ENCODE assay signal across 17 mouse cellular contexts in the genomic region with DNA sequence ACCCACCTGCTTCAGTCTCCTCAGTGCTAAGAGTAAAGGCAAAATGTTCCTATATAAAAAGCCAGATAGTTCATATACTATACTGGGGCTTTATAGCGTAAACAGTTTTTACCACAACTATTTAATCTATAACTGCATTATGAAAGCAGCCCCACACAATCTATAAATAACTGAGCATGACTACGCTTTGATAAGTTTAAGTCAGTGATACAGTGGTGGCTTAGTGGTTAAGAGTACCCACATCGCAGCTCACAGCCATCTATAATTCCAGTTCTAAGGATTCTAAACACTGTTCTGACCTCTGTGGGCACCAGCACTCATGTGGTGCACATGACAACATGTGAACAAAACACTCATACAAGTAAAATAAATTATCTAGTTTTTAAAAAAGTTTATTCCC. TPM values are rescaled to one million over a fixed set of nuclear protein-coding genes. Genes with fewer than 3 reads are reported as not detected.
DNase-seq lines count a peak whose midpoint lies in the region; ATAC-seq and TF ChIP-seq lines count a peak whose summit lies in the region.
"Had no signal": no experiment of that assay in that cellular context is flagged by ENCODE, and none has a peak within 500 bp of the region (broad histone marks: within the 10 kb centered on the region; RNA-seq: fewer than 3 reads in every experiment).

No protein-coding gene starts in this region.

- no peak overlapping the region for H3K9ac ChIP-seq in liver, postnatal 0 days (replicated peaks)
- H3K9ac ChIP-seq in intestine, postnatal 0 days (ENCODE audit: low read depth, low read length): no peak overlapping the region
- no peak overlapping the region for H3K9ac ChIP-seq in kidney, embryonic 14.5 days (ENCODE audit: low read depth, low read length)
- H3K9ac ChIP-seq: embryonic facial prominence, embryonic 13.5 days; forebrain, embryonic 12.5 days; heart, embryonic 12.5 days; hindbrain, embryonic 15.5 days had no signal

- no peak for ATAC-seq in megakaryocyte, adult 5-6 weeks (ENCODE audit: poor library complexity, severe bottlenecking)
- ATAC-seq in liver, postnatal 0 days: peak; percentile 29; the same call in 1 of the 2 replicates
- ATAC-seq in intestine, postnatal 0 days: no peak
- ATAC-seq in kidney, embryonic 14.5 days (ENCODE audit: low FRiP score, low TSS enrichment): no peak
- ATAC-seq: forebrain, embryonic 16.5 days had no signal

- TF ChIP-seq CTCF in liver, postnatal 0 days (IDR thresholded peaks at IDR 0.05; ENCODE audit: low read depth): no peak
- no peak for TF ChIP-seq CTCF in intestine, postnatal 0 days (IDR thresholded peaks at IDR 0.05; ENCODE audit: low read depth)

- 60% methylated on average over 3 of the region's 3 CpGs for WGBS in liver, postnatal 0 days (ENCODE audit: insufficient replicate concordance)
- WGBS in intestine, postnatal 0 days: 96% methylated on average over 3 of the region's 3 CpGs
- WGBS in kidney, embryonic 14.5 days: 97% methylated on average over 3 of the region's 3 CpGs

- DNase-seq in c-Kit-positive CD71-positive TER-119-positive erythroid progenitor cells, embryonic 14.5 days (ENCODE audit: low spot score): peak; percentile 7
- DNase-seq in liver, postnatal 0 days: no peak
- DNase-seq: adrenal gland, postnatal 10 days; cerebellum, adult 11-12 months; cerebellum, adult 9-10 months; cerebellum, postnatal 25 days; gastrocnemius, postnatal 10 days had no signal

- peaks cover 39% of the 10 kb centered on the region for H3K4me1 ChIP-seq in megakaryocyte, embryonic 14.5 days
- no peaks in the 10 kb centered on the region for H3K4me1 ChIP-seq in liver, postnatal 0 days (ENCODE audit: insufficient read depth)
- no peaks in the 10 kb centered on the region for H3K4me1 ChIP-seq in intestine, postnatal 0 days (replicated peaks; ENCODE audit: control insufficient read depth, insufficient read depth, low read length)
- no peaks in the 10 kb centered on the region for H3K4me1 ChIP-seq in kidney, embryonic 14.5 days (ENCODE audit: control insufficient read depth, insufficient read depth, low read length)
- H3K4me1 ChIP-seq: embryonic facial prominence, embryonic 13.5 days; forebrain, embryonic 12.5 days; heart, embryonic 12.5 days; hindbrain, embryonic 10.5 days; hindbrain, embryonic 15.5 days had no signal

- peaks cover 56% of the 10 kb centered on the region for H3K36me3 ChIP-seq in megakaryocyte, embryonic 14.5 days (replicated peaks; ENCODE audit: low read length)
- peaks cover 17% of the 10 kb centered on the region for H3K36me3 ChIP-seq in liver, postnatal 0 days (replicated peaks; ENCODE audit: insufficient read depth, low read length)
- H3K36me3 ChIP-seq in intestine, postnatal 0 days (ENCODE audit: control insufficient read depth, insufficient read depth): peaks cover 18% of the 10 kb centered on the region
- peaks cover 31% of the 10 kb centered on the region for H3K36me3 ChIP-seq in kidney, embryonic 14.5 days (ENCODE audit: control insufficient read depth, insufficient read depth, low read length)

- peak overlapping the region; percentile 20 for H3K4me3 ChIP-seq in megakaryocyte, embryonic 14.5 days (replicated peaks)
- no peak overlapping the region for H3K4me3 ChIP-seq in liver, postnatal 0 days (ENCODE audit: low read depth, low read length)
- H3K4me3 ChIP-seq in intestine, postnatal 0 days (ENCODE audit: low read depth, low read length): no peak overlapping the region
- no peak overlapping the region for H3K4me3 ChIP-seq in kidney, embryonic 14.5 days (ENCODE audit: low read length)
- H3K4me3 ChIP-seq: embryonic facial prominence, embryonic 13.5 days; forebrain, embryonic 12.5 days; heart, embryonic 12.5 days; hindbrain, embryonic 10.5 days; hindbrain, embryonic 15.5 days had no signal

- peak; percentile 67 for TF ChIP-seq EP300 in liver, postnatal 0 days (IDR thresholded peaks at IDR 0.05; ENCODE audit: low read depth)

- no peaks in the 10 kb centered on the region for H3K27me3 ChIP-seq in megakaryocyte, embryonic 14.5 days (replicated peaks)
- no peaks in the 10 kb centered on the region for H3K27me3 ChIP-seq in liver, postnatal 0 days (ENCODE audit: insufficient read depth, low read length)
- no peaks in the 10 kb centered on the region for H3K27me3 ChIP-seq in intestine, postnatal 0 days (replicated peaks; ENCODE audit: control insufficient read depth, insufficient read depth, low read length)
- H3K27me3 ChIP-seq in kidney, embryonic 14.5 days (ENCODE audit: control insufficient read depth, insufficient read depth, low read length): no peaks in the 10 kb centered on the region
- H3K27me3 ChIP-seq: embryonic facial prominence, embryonic 13.5 days; forebrain, embryonic 12.5 days; heart, embryonic 12.5 days; hindbrain, embryonic 15.5 days had no signal

- H3K9me3 ChIP-seq in megakaryocyte, embryonic 14.5 days: no peaks in the 10 kb centered on the region
- H3K9me3 ChIP-seq in liver, postnatal 0 days (ENCODE audit: low read length): no peaks in the 10 kb centered on the region
- no peaks in the 10 kb centered on the region for H3K9me3 ChIP-seq in intestine, postnatal 0 days (ENCODE audit: control insufficient read depth)
- no peaks in the 10 kb centered on the region for H3K9me3 ChIP-seq in kidney, embryonic 14.5 days (ENCODE audit: control insufficient read depth, low read length)
- H3K9me3 ChIP-seq: embryonic facial prominence, embryonic 13.5 days; forebrain, embryonic 12.5 days; heart, embryonic 12.5 days; hindbrain, embryonic 10.5 days; hindbrain, embryonic 15.5 days had no signal

- H3K4me2 ChIP-seq in liver, postnatal 0 days (ENCODE audit: low read depth, low read length): no peak overlapping the region
- H3K4me2 ChIP-seq in intestine, postnatal 0 days (replicated peaks; ENCODE audit: low read depth): no peak overlapping the region
- H3K4me2 ChIP-seq in kidney, embryonic 14.5 days (replicated peaks; ENCODE audit: low read depth, low read length): no peak overlapping the region
- H3K4me2 ChIP-seq: embryonic facial prominence, embryonic 13.5 days; forebrain, embryonic 12.5 days; heart, embryonic 12.5 days; hindbrain, embryonic 15.5 days had no signal

- H3K27ac ChIP-seq in liver, postnatal 0 days (ENCODE audit: low read depth): no peak overlapping the region
- no peak overlapping the region for H3K27ac ChIP-seq in intestine, postnatal 0 days (ENCODE audit: low read depth, low read length)
- no peak overlapping the region for H3K27ac ChIP-seq in kidney, embryonic 14.5 days (ENCODE audit: low read depth, low read length)
- H3K27ac ChIP-seq: embryonic facial prominence, embryonic 13.5 days; forebrain, embryonic 12.5 days; hindbrain, embryonic 10.5 days; hindbrain, embryonic 15.5 days had no signal

RNA-seq across cellular contexts. Expression of a gene that starts 14.7 kb away (rescaled TPM):
- 12.7 and 14.7 TPM in 2 replicates for polyA plus RNA-seq in megakaryocyte, embryonic 14.5 days (2012; ENCODE audit: insufficient read depth, low replicate concordance)
- 42.2 and 55.9 TPM in 2 replicates for total RNA-seq in megakaryocyte, adult 5-6 weeks (2015)
- 117 and 119 TPM in 2 replicates for total RNA-seq in megakaryocyte, adult 5-6 weeks (2017)
- 14.3 and 17.0 TPM in 2 replicates for polyA plus RNA-seq in liver, postnatal 0 days (2015; fragmentation: Nextera tagmentation; extraction: Ambion mirVana)
- 21.1 and 26.2 TPM in 2 replicates for polyA plus RNA-seq in intestine, postnatal 0 days (2015; fragmentation: Nextera tagmentation; extraction: Ambion mirVana)
- polyA plus RNA-seq in kidney, embryonic 14.5 days (2014; fragmentation: Nextera tagmentation; extraction: Ambion mirVana): 55.9 and 75.1 TPM in 2 replicates

RNA-seq across cellular contexts. Expression of a gene that starts 29.6 kb away (rescaled TPM):
- polyA plus RNA-seq in megakaryocyte, embryonic 14.5 days (2012; ENCODE audit: insufficient read depth, low replicate concordance): 19.6 and 23.6 TPM in 2 replicates
- total RNA-seq in megakaryocyte, adult 5-6 weeks (2015): 6.2 and 7.6 TPM in 2 replicates
- total RNA-seq in megakaryocyte, adult 5-6 weeks (2017): 16.6 and 17.7 TPM in 2 replicates
- polyA plus RNA-seq in liver, postnatal 0 days (2015; fragmentation: Nextera tagmentation; extraction: Ambion mirVana): 5.3 and 5.8 TPM in 2 replicates
- 31.6 and 34.7 TPM in 2 replicates for polyA plus RNA-seq in intestine, postnatal 0 days (2015; fragmentation: Nextera tagmentation; extraction: Ambion mirVana)
- polyA plus RNA-seq in kidney, embryonic 14.5 days (2014; fragmentation: Nextera tagmentation; extraction: Ambion mirVana): 9.9 and 11.5 TPM in 2 replicates

RNA-seq across cellular contexts. Expression of a gene that starts 48.3 kb away (rescaled TPM):
- 0.23 TPM in 1 of 2 replicates, not detected in the other for polyA plus RNA-seq in megakaryocyte, embryonic 14.5 days (2012; ENCODE audit: insufficient read depth, low replicate concordance)
- 0.52 and 0.94 TPM in 2 replicates for total RNA-seq in megakaryocyte, adult 5-6 weeks (2015)
- total RNA-seq in megakaryocyte, adult 5-6 weeks (2017): 2.2 and 2.3 TPM in 2 replicates
- polyA plus RNA-seq in liver, postnatal 0 days (2015; fragmentation: Nextera tagmentation; extraction: Ambion mirVana): 0.37 and 0.38 TPM in 2 replicates
- 7.1 and 8.8 TPM in 2 replicates for polyA plus RNA-seq in intestine, postnatal 0 days (2015; fragmentation: Nextera tagmentation; extraction: Ambion mirVana)
- 0.39 and 0.80 TPM in 2 replicates for polyA plus RNA-seq in kidney, embryonic 14.5 days (2014; fragmentation: Nextera tagmentation; extraction: Ambion mirVana)
